Mouse (Mus musculus): ENCODE measurements around the gene Serpinb9.

DNA sequence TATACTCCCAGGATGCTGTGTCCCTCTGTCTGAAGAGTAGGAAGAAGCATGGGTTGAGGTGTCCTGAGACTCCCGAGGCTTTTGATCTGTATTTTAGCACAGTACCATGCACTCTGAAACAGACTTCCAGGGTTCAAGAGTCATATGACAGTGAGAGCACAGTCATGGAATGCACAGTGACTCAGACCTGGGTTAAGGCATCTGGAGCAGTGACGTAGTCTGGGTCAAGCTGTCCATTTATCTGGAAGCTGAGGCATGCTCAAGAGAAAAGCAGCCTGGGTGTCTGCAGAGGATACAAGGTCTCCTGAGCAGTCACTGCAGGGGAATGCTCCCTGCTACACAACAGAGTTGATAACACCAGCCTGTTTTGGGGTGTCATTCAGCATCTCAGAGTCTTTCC lies 25.5 kb downstream of the Serpinb9 start:
- TF ChIP-seq POLR2A (IDR thresholded peaks at IDR 0.05; ENCODE audit: borderline replicate concordance, low read depth, low read length) = no peak
- TF ChIP-seq CTCF (IDR thresholded peaks at IDR 0.05; ENCODE audit: low read depth, low read length) = no peak
